ENCODE assay signal across 22 mouse cellular contexts in the genomic region with DNA sequence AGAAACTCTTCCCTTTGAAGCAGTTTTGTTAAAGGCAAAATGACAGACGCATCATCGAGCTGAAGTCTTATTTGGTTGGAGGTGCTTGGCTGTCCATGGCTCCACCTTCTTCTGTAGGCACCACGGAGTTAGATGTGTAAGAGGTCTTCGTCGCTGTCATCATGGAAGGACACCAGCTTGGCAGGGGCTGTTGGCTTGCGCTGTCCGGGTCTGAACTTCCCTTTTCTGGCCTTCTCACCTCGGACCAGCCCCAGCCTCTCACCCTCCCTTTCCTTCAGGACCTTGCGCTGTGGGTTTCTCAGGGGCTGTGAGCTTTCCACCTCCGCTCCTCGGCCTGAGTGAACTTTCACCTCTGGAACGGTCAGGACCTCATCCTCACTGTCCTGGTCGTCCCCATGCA. TPM values are rescaled to one million over a fixed set of nuclear protein-coding genes. Genes with fewer than 3 reads are reported as not detected.
"Had no signal": no experiment of that assay in that cellular context is flagged by ENCODE, and none has a peak within 500 bp of the region (broad histone marks: within the 10 kb centered on the region; RNA-seq: fewer than 3 reads in every experiment).

No protein-coding gene starts in this region.

- ATAC-seq: forebrain, embryonic 13.5 days; forebrain, embryonic 14.5 days; forebrain, embryonic 15.5 days; forebrain, embryonic 16.5 days; forebrain, postnatal 0 days had no signal

- DNase-seq: cerebellum, adult 2 months; cerebellum, adult 8-10 months; cerebellum, adult 9-10 months; cerebellum, adult 9-11 months; cerebellum, postnatal 10 days; cerebellum, postnatal 14 days; cerebellum, postnatal 25 days; embryo, embryonic 11 days; forebrain, postnatal 0 days; gastrocnemius, adult 2 months; gastrocnemius, postnatal 10 days; gastrocnemius, postnatal 14 days; gastrocnemius, postnatal 25 days; gastrocnemius, postnatal 36 days; heart, adult 11 months; heart, adult 18-20 months; heart, adult 2 months had no signal

RNA-seq across cellular contexts. Expression of gene Slc22a1, which starts 8.0 kb away (rescaled TPM):
- total RNA-seq: forebrain, postnatal 0 days; gastrocnemius, postnatal 10 days; gastrocnemius, postnatal 14 days; gastrocnemius, postnatal 25 days; gastrocnemius, postnatal 36 days; gastrocnemius, postnatal 4 days had no signal
